Mouse (Mus musculus) testis, adult 2 months (tissue): ENCODE data around the gene E2f1. TPM values are rescaled to one million over a fixed set of nuclear protein-coding genes. Genes with fewer than 3 reads are reported as not detected.

Experiments
- H3K27ac ChIP-seq: fragments of 200-500 bp; 2 replicates; pipeline ENCODE4 v1.5.1; 2012; ENCODE audit warnings: low read depth, low read length; ENCODE audit not compliant: control insufficient read depth, insufficient read depth
- H3K27me3 ChIP-seq: fragments of 200-500 bp; 2 replicates; pipeline ENCODE4 v1.6.1; 2012; ENCODE audit warnings: mild to moderate bottlenecking, low read length, moderate library complexity; ENCODE audit not compliant: control insufficient read depth, insufficient read depth
- H3K36me3 ChIP-seq: fragments of 200-500 bp; 2 replicates; pipeline ENCODE4 v1.6.1; 2012; ENCODE audit warnings: mild to moderate bottlenecking, low read length; ENCODE audit not compliant: control insufficient read depth, insufficient read depth
- H3K4me1 ChIP-seq: fragments of 200-500 bp; 2 replicates; pipeline ENCODE4 v1.6.1; 2012; ENCODE audit warnings: low read length; ENCODE audit not compliant: control insufficient read depth, insufficient read depth
- H3K4me3 ChIP-seq: fragments of 200-500 bp; 2 replicates; pipeline ENCODE4 v1.5.1; 2012; ENCODE audit warnings: low read depth, mild to moderate bottlenecking, low read length, moderate library complexity, mixed read lengths; ENCODE audit not compliant: control insufficient read depth
- CTCF ChIP-seq: fragments of 200-500 bp; IDR thresholded peaks from 2 replicates; pipeline ENCODE4 v1.5.1; 2012; ENCODE audit warnings: low read depth, mild to moderate bottlenecking, inconsistent platforms, low read length, moderate library complexity; ENCODE audit not compliant: control insufficient read depth, insufficient read depth, insufficient replicate concordance
- POLR2A ChIP-seq: fragments of 200-500 bp; IDR thresholded peaks from 2 replicates; pipeline ENCODE4 v1.6.1; 2012; ENCODE audit warnings: low read depth, mild to moderate bottlenecking, inconsistent platforms, low read length, moderate library complexity; ENCODE audit not compliant: control insufficient read depth
- polyA plus RNA-seq: library from polyadenylated mRNA; depleted of rRNA; stranded (reverse); fragments of >200 nt; gene quantifications from 2 replicates; pipeline ENCODE4 v1.2.3, GENCODE M21; 2012

E2f1 gene
- polyA plus RNA-seq, 1 experiment = 5.9 TPM

GRCm38 (mm10) chr2:154591239-154591638 lies 21.5 kb upstream of the E2f1 start:
- Histone ChIP-seq H3K27me3 (no peaks in the 10 kb centered on the region), H3K4me3 (no peak overlapping the region), H3K4me1 (no peaks in the 10 kb centered on the region), H3K36me3 (no peaks in the 10 kb centered on the region), H3K27ac (no peak overlapping the region)
- no peak for TF ChIP-seq POLR2A
- TF ChIP-seq CTCF = no peak

- Histone ChIP-seq H3K4me3 (no peak overlapping the region), H3K36me3 (no peaks in the 10 kb centered on the region), H3K4me1 (no peaks in the 10 kb centered on the region), H3K27me3 (no peaks in the 10 kb centered on the region), H3K27ac (no peak overlapping the region)
- TF ChIP-seq POLR2A (no peak), CTCF (no peak)
These were observed 19.4 kb upstream of the E2f1 start for GRCm38 (mm10) chr2:154589051-154589450.

- TF ChIP-seq POLR2A (no peak), CTCF (peak; percentile 54; the same call in 1 of the 2 replicates)
- Histone ChIP-seq H3K4me3 (no peak overlapping the region), H3K4me1 (no peaks in the 10 kb centered on the region), H3K27me3 (no peaks in the 10 kb centered on the region), H3K27ac (no peak overlapping the region), H3K36me3 (no peaks in the 10 kb centered on the region)
These were observed 16.7 kb upstream of the E2f1 start for GRCm38 (mm10) chr2:154586405-154586804.

DNA sequence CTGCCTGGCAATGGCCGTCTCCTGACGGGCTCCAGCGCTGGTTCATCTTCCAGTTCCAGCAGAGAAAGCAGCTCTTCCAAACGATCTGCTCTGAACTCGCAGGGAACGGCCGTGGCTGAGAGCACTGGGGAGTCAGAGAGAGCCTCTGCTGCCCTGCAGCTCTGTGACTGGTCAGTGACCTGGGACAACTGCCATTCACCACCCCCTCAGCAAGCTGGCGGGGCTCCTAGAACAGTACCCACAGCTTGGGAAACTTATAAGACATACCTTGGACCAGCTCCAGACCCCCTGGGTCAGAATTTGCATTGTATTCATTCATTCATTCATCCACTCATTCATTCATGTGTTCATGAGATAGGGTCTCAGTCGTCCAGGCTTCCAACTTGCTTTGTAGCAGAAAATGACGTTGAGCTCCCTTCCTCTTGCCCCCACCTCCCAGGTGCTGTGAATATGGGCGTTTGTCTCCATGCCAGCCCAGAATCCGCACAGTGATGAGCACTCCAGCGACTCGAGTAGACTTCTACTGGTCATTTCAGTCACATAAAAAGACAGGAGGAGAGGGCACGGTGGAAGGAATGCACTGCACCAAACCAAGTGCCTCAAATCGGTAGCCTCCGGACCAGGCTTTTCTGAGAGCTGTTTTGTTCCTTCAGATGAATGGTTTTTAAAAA lies 15.4 kb upstream of the E2f1 start:
- no peak overlapping the region for H3K27ac ChIP-seq
- TF ChIP-seq POLR2A (no peak), CTCF (no peak)
- H3K27me3 ChIP-seq = no peaks in the 10 kb centered on the region
- H3K4me1 ChIP-seq = no peaks in the 10 kb centered on the region
- H3K36me3 ChIP-seq = no peaks in the 10 kb centered on the region
- no peak overlapping the region for H3K4me3 ChIP-seq

GRCm38 (mm10) chr2:154583906-154584872 lies 14.5 kb upstream of the E2f1 start:
- TF ChIP-seq CTCF (no peak), POLR2A (no peak)
- Histone ChIP-seq H3K4me1 (no peaks in the 10 kb centered on the region), H3K27me3 (no peaks in the 10 kb centered on the region), H3K27ac (no peak overlapping the region), H3K36me3 (no peaks in the 10 kb centered on the region), H3K4me3 (no peak overlapping the region)

GRCm38 (mm10) chr2:154581421-154581820 lies 11.7 kb upstream of the E2f1 start:
- TF ChIP-seq CTCF (no peak; the same call in 1 of the 2 replicates), POLR2A (no peak)
- H3K27ac ChIP-seq = no peak overlapping the region
- H3K4me3 ChIP-seq = no peak overlapping the region
- no peaks in the 10 kb centered on the region for H3K27me3 ChIP-seq
- no peaks in the 10 kb centered on the region for H3K4me1 ChIP-seq
- H3K36me3 ChIP-seq = no peaks in the 10 kb centered on the region

GRCm38 (mm10) chr2:154580586-154580985 lies 10.9 kb upstream of the E2f1 start:
- no peak overlapping the region for H3K27ac ChIP-seq
- H3K4me3 ChIP-seq = no peak overlapping the region
- no peaks in the 10 kb centered on the region for H3K4me1 ChIP-seq
- TF ChIP-seq POLR2A (no peak), CTCF (no peak)
- no peaks in the 10 kb centered on the region for H3K27me3 ChIP-seq
- no peaks in the 10 kb centered on the region for H3K36me3 ChIP-seq
